Mouse (Mus musculus): ENCODE data around the gene Spesp1.

Spesp1 gene

GRCm38 (mm10) chr9:62281991-62282390, at the start of gene Spesp1:
Gene Spesp1 (minus strand): TSS chr9:62282208.
- DNase-seq (ENCODE audit: low read depth, low spot score): no peak

GRCm38 (mm10) chr9:62325965-62326364, 44.0 kb upstream of the Spesp1 start:
- no peak for DNase-seq (ENCODE audit: low read depth, low spot score)

- DNase-seq (ENCODE audit: low read depth, low spot score): no peak
Observed at GRCm38 (mm10) chr9:62323816-62324215, 41.8 kb upstream of the Spesp1 start.

- no peak for DNase-seq (ENCODE audit: low read depth, low spot score)
Observed at GRCm38 (mm10) chr9:62318729-62319128, 36.7 kb upstream of the Spesp1 start.

GRCm38 (mm10) chr9:62315556-62315955, 33.5 kb upstream of the Spesp1 start:
- no peak for DNase-seq (ENCODE audit: low read depth, low spot score)

- no peak for DNase-seq (ENCODE audit: low read depth, low spot score)
Observed at GRCm38 (mm10) chr9:62296891-62297290, 14.9 kb upstream of the Spesp1 start.

- DNase-seq (ENCODE audit: low read depth, low spot score): peak; percentile 71
Observed at GRCm38 (mm10) chr9:62295006-62295698, 13.1 kb upstream of the Spesp1 start.

GRCm38 (mm10) chr9:62287633-62288025, 5.6 kb upstream of the Spesp1 start:
- no peak for DNase-seq (ENCODE audit: low read depth, low spot score)

- DNase-seq (ENCODE audit: low read depth, low spot score): peak; percentile 67
Observed at GRCm38 (mm10) chr9:62286967-62287632, 5.1 kb upstream of the Spesp1 start.

GRCm38 (mm10) chr9:62284266-62284665, 2.3 kb upstream of the Spesp1 start:
- DNase-seq (ENCODE audit: low read depth, low spot score): no peak

- DNase-seq (ENCODE audit: low read depth, low spot score): no peak
Observed at GRCm38 (mm10) chr9:62276899-62277298, 5.1 kb downstream of the Spesp1 start.

GRCm38 (mm10) chr9:62270775-62271399, 11.1 kb downstream of the Spesp1 start:
- no peak for DNase-seq (ENCODE audit: low read depth, low spot score)

GRCm38 (mm10) chr9:62269161-62269560, 12.8 kb downstream of the Spesp1 start:
- DNase-seq (ENCODE audit: low read depth, low spot score): no peak

GRCm38 (mm10) chr9:62265278-62265677, 16.7 kb downstream of the Spesp1 start:
- no peak for DNase-seq (ENCODE audit: low read depth, low spot score)

GRCm38 (mm10) chr9:62263652-62264051, 18.4 kb downstream of the Spesp1 start:
- no peak for DNase-seq (ENCODE audit: low read depth, low spot score)

- no peak for DNase-seq (ENCODE audit: low read depth, low spot score)
Observed at GRCm38 (mm10) chr9:62261406-62261805, 20.6 kb downstream of the Spesp1 start.

GRCm38 (mm10) chr9:62261006-62261405, 21.0 kb downstream of the Spesp1 start:
- no peak for DNase-seq (ENCODE audit: low read depth, low spot score)

GRCm38 (mm10) chr9:62258005-62258404, 24.0 kb downstream of the Spesp1 start:
- DNase-seq (ENCODE audit: low read depth, low spot score): no peak

GRCm38 (mm10) chr9:62255896-62256576, 26.0 kb downstream of the Spesp1 start:
- no peak for DNase-seq (ENCODE audit: low read depth, low spot score)

GRCm38 (mm10) chr9:62253736-62254443, 28.1 kb downstream of the Spesp1 start:
- DNase-seq (ENCODE audit: low read depth, low spot score): no peak

GRCm38 (mm10) chr9:62250296-62250695, 31.7 kb downstream of the Spesp1 start:
- no peak for DNase-seq (ENCODE audit: low read depth, low spot score)

Data from retina, adult 2 months (tissue).